Mouse (Mus musculus): ENCODE data around the gene Atp2c2.

Gene Atp2c2

GRCm38 (mm10) chr8:119699549-119700134 lies at the start of gene Atp2c2:
Gene Atp2c2 (plus strand): TSS chr8:119700009.
- DNase-seq (ENCODE audit: low read depth, low spot score): no peak

DNA sequence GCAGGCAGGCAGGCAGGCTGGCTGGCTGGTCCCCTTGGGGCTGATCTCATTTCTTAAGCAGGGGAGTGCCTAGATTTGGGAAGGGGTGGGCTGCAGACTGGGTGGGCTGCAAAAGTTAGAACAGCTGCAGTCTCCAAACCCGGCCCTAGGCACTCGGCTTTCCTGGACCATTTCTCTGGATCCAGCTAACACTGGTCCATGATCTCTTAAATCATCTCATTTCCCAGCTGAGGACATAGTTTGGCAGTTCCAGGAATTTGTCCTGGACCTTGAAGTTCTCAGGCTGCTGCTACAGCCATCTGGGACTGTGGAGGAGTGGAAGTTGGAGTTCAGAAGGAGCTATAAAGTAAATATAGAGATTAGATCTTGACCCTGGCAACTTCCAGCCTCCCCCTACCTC lies 48.5 kb upstream of the Atp2c2 start:
- no peak for DNase-seq (ENCODE audit: low read depth, low spot score)

GRCm38 (mm10) chr8:119656709-119657464 lies 42.9 kb upstream of the Atp2c2 start:
- DNase-seq (ENCODE audit: low read depth, low spot score): no peak

DNA sequence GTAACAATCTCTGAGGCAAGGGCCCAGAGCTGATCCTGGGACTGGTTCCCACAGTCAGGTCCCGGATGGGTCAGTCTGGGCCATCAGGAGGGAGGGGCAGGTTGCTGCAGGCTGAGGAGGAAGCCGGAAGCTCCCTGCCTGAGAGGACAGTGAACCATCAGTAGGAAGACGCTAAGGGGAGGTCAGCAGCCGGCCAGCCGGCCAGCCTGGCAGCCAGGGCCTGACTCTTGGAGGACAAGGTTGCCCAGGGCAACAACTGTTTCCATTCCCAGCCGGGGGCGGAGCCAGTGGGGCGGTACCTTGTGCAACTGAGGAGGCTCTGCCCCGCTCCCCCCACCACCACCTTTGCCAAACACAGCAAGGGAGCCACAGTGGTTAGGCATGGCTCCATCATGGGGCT lies 38.7 kb upstream of the Atp2c2 start:
- DNase-seq (ENCODE audit: low read depth, low spot score): no peak

- no peak for DNase-seq (ENCODE audit: low read depth, low spot score)
Observed at GRCm38 (mm10) chr8:119661892-119662291, 37.9 kb upstream of the Atp2c2 start.

GRCm38 (mm10) chr8:119663440-119663839 lies 36.4 kb upstream of the Atp2c2 start:
- DNase-seq (ENCODE audit: low read depth, low spot score): no peak

DNA sequence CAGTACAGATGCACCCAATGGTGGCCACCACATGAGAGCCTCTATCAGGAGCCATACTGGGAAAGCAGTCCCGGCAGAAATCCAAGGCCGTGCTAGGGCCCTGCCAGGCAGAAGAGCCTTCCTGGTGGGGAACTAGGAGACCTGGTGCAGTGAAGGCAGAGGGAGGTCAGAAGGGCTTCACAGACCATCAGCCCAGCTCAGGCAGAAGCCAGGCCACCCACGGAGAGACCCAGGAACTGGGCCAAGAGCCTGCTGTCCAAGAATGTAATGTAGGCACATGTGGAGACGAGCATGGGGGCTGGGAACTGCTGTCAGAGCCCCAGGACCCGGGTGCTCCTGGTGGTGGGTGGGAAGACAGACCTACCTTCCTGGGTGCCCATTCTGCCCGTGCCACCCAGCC lies 34.5 kb upstream of the Atp2c2 start:
- DNase-seq (ENCODE audit: low read depth, low spot score): no peak

DNA sequence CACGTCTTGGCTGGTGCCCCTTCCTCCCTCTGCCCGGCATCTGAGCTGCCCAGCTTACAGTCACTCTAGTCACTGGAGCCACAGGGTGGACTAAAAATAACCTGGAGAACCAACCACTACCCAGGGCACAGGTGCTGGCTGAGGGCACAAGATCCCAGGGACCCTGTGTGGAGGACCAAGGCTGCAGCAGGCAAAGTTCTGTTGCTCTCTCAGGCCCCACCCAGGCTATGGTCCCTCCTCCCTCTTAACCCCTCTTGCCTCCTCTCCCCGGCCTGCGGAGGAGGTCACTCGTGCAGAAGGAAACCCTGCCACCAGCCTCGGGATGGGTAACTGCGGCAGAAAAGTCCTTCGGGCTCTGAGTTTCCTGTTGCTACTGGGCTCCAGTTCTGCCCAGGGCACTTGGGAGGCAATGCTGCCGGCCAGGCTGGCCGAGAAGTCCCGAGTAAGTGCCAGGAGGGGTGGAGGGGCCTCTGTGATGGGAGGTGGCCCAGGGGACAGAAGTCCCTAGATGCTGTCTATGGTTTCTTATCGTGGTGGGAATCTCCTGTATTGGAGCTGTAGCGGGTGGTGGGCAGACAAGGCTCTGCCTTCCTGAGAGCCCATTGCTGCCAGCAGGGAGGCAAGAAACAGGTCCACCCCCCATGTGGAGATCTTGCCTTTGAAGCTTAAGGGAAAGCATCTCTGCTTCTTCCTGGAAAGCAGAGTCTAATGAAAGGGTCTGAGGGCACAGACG lies 33.4 kb upstream of the Atp2c2 start, which contains the start of gene Wfdc1:
TSS of gene Wfdc1 (plus strand) at position 147 of the 733 bp plus-strand sequence.
- no peak for DNase-seq (ENCODE audit: low read depth, low spot score)

- no peak for DNase-seq (ENCODE audit: low read depth, low spot score)
Observed at GRCm38 (mm10) chr8:119668447-119668846, 31.4 kb upstream of the Atp2c2 start.

GRCm38 (mm10) chr8:119669284-119669683 lies 30.5 kb upstream of the Atp2c2 start:
- no peak for DNase-seq (ENCODE audit: low read depth, low spot score)

DNA sequence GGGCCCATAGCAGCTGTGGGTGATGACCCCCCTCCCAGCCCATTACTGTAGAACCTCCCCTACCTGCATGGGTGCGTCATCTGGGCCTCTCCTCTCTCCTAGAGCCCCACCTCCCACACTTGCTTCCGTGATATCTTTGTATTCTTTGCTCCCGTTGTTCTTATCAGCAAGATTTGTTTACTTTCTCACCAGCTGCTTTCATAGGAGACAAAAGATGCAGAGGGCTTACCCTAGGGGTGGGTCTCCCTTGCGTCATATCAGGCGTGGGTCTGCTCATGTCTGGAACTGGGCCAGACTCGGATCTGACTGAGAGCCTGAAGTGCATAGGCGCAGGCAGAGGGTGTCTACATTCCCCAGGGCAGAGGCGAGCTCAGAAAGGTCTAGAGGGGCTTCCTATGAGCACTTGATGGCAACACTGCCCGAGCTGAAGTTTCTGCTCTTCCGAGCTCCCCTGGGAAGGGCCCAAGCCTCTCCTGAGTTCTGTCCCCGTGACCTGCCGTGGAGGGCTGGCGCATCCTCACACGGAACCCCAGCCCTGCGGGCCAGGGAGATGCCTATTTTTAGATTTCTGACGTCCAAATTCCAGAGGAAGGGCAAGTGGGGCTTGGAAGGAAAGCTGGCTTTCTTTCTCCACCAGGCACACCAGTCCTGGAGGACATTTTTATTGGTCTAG lies 29.3 kb upstream of the Atp2c2 start:
- no peak for DNase-seq (ENCODE audit: low read depth, low spot score)

- no peak for DNase-seq (ENCODE audit: low read depth, low spot score)
Observed at GRCm38 (mm10) chr8:119673976-119674555, 25.7 kb upstream of the Atp2c2 start.

GRCm38 (mm10) chr8:119675457-119675856 lies 24.4 kb upstream of the Atp2c2 start:
- DNase-seq (ENCODE audit: low read depth, low spot score): no peak

GRCm38 (mm10) chr8:119676389-119676788 lies 23.4 kb upstream of the Atp2c2 start:
- DNase-seq (ENCODE audit: low read depth, low spot score): peak; percentile 91

DNA sequence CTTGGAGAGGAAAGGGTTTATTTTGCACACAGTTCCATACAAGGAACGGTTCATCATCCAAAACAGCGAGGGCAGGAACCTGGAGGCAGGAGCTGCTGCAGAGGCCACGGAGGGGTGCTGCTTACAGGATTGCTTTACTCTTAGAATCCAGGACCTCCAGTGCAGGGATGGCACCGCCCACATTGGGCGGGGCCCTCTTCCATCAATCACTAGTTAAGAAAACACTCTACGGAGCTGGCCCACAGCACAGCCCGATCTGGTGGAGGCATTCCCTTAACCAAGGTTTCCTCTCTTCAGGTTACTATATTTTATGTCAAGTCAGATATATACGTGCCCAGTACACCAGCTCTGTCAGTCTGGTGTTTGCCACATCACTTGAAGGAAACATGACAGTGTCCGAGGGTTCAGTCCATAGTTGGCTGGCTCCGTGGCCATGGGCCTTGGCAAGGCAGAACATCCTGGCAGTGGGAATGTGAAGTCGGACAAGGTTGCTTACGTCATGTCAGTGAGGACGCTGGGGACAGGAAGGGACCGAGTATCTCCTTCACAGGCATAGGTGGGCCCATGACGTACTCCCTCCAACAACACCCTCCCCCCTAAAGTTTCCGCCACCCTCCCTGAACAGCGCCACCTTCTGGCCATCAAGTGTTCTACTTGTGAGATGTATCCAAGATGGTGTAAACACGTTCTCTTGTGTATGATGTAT lies 21.5 kb upstream of the Atp2c2 start:
- DNase-seq (ENCODE audit: low read depth, low spot score): peak; percentile 64

- DNase-seq (ENCODE audit: low read depth, low spot score): no peak
Observed at GRCm38 (mm10) chr8:119679184-119679583, 20.6 kb upstream of the Atp2c2 start.

DNA sequence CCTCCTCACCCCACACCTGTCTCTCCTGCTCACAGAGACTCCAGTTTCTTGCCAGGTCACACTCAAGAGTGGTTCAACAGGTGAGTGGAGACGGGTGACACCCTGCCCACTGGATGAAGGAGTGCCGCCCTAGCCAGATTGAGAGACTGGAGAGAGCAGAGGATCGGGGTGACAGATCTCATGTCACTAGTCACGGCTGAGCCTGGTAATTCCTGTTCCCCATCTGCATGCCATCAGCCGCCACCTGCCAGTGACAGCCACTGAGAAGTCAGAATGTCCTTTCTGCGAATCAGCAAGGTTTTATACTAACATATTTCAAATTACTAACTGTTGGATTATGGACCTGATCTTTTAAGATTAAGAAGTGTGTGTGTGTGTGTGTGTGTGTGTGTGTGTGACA lies 9.2 kb upstream of the Atp2c2 start:
- DNase-seq (ENCODE audit: low read depth, low spot score): no peak

DNA sequence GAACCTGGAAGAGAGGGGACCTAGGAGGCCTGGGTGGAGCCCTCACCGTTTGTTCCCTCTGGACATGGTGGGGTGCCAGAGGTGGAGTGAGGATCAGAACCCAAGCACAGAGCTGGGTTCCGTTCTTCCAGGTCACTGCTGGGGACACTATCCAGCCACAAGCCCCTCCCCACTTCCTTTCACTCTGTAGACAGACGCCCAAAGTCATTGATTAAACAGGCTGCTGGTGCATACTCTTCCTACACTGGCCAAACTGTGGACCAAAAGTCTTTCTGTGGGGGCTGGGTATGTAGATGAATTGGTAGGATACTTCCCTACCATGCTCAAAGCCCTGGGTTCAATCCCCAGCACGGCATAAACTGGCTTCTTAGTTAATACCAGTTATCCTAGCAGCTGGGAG lies 7.8 kb upstream of the Atp2c2 start:
- DNase-seq (ENCODE audit: low read depth, low spot score): no peak

DNA sequence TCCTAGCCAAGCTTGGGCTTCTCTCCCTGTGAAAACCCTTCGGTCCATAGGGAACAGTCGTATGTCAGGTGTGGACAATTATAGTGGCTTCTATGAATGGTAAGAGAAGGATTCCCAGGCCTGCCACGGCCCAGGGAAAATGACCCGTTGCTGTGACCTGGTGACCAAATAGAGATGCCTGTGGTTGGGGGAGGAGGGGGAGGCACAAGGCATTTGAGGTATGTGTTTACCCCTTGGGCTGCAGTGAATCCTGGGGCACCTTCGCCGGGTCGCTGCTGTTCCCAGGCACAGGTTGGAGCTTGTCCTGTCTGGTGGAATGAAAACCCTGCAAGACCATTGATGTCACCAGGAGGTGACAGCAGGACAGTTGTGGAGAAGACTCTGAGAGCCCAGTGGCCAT lies 5.1 kb upstream of the Atp2c2 start:
- DNase-seq (ENCODE audit: low read depth, low spot score): no peak

DNA sequence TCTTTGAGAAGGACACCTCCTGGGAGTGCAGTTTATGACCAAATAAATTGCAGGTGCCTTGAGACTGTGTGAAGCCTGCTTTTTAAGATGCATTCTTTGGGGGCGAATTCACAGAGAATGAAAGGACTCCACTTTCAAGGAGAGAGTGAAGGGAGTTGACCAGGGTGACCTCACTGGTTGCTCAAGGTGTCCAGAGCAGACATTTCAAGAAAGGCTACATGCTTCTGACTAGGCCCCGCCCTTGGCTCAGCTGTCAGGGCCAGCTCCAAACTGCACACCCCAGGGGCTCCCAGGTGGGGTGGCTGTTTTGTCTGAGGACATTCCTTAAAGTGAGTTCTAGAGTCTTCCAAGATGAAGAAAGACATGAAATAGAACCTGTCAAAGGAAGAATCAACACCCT lies 2.6 kb upstream of the Atp2c2 start:
- DNase-seq (ENCODE audit: low read depth, low spot score): no peak

GRCm38 (mm10) chr8:119698960-119699359 lies 849 bp upstream of the Atp2c2 start:
- no peak for DNase-seq (ENCODE audit: low read depth, low spot score)
